Mouse (Mus musculus): ENCODE measurements around the gene Sdr16c6. TPM values are rescaled to one million over a fixed set of nuclear protein-coding genes. Genes with fewer than 3 reads are reported as not detected.

The Sdr16c6 gene
- total RNA-seq (2021) = not detected
- long read RNA-seq, experiment 1 = 0 reads
- long read RNA-seq, experiment 2 = 0 reads

GRCm38 (mm10) chr4:4077372-4077771 is at the start of gene Sdr16c6:
Sdr16c6 (minus strand) TSS chr4:4077522.
- no peak for DNase-seq (ENCODE audit: low spot score in 2 of 2)

GRCm38 (mm10) chr4:4080180-4080579 is 2.9 kb upstream of the Sdr16c6 start:
- no peak for DNase-seq (ENCODE audit: low spot score in 2 of 2)

DNA sequence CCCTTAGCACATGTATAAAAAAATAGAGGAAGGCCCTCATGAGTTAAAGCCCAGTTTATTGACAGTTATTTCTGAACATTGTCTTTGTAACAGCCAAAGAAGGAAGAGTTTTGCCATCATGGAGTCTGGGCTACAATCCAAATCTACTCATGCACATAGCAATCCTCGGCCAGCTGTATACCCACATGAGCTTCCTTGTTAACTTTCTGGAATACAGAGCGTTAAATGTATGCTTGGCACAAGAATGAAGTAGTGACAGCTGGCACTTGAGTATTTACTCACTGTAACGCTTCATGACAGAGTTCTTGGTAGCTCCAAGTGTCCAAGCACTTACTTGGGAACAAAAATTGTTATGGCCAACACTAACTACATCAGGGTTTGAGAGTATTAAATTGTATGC is 1.8 kb upstream of the Sdr16c6 start:
- no peak for DNase-seq (ENCODE audit: low spot score in 2 of 2)

GRCm38 (mm10) chr4:4076001-4076400 is 1.3 kb downstream of the Sdr16c6 start:
- no peak for DNase-seq (ENCODE audit: low spot score in 2 of 2)

Other genes starting within 250 kb of the Sdr16c6 start
- 100 to 1,000 TPM; 350 to 353 TPM for gene Gm11808, start 103.9 kb downstream of the Sdr16c6 start, total RNA-seq (2021)